Mouse (Mus musculus): ENCODE measurements at regions not wholly inside any gene's neighbourhood (a gene's known extent, or its start where the extent isn't known, plus 50 kb on each side); places are given as distances from the start of the nearest gene placed in this dataset.

- no peak for TF ChIP-seq CTCF (IDR thresholded peaks at IDR 0.05; ENCODE audit: insufficient read depth, low read length)
- no peak for TF ChIP-seq POLR2A (IDR thresholded peaks at IDR 0.05; ENCODE audit: borderline replicate concordance, extremely low read depth, low read depth, low read length)
Measured at GRCm38 (mm10) chr3:80256383-80256782, 372.1 kb downstream of the Fam198b start.

Data from lung, adult 2 months (tissue).